Comparison of ENCODE assay signal across 1 mouse cellular context in the genomic region with DNA sequence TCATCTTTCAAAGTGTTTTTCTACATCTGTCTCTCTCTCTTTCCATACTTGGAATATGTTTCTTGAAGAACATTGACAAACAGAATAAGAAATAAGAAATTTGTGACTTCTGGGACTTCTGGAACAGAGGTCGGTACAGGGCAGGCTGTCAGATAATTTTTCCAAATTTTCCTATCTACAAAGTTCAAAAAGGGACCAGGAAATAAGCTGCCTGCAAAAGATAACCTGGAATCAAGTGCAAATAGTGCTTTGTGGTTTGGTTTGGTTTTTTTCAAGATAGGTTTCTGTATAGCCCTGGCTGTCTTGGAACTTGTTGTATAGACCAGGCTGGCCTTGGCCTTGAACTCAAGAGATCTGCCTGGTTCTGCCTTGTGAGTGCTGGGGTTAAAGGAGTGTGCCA.
TF ChIP-seq lines count a peak whose summit lies in the region.

No protein-coding gene starts in this region.

TF ChIP-seq in MEL, 35 proteins besides CTCF, POLR2A, EP300 and RAD21 (continued from another document):
- TF ChIP-seq MAFK (IDR thresholded peaks at IDR 0.05; ENCODE audit: borderline replicate concordance, low read depth, low read length) (no peak), KAT2A (conservative IDR thresholded peaks at IDR 0.05; ENCODE audit: low read depth, low read length) (no peak)
